Mouse (Mus musculus) C2C12 (cell line): ENCODE measurements at regions not wholly inside any gene's neighbourhood (a gene's known extent, or its start where the extent isn't known, plus 50 kb on each side); places are given as distances from the start of the nearest gene placed in this dataset.

Experiments used
- CEBPB ChIP-seq: IDR thresholded peaks from one replicate; pipeline ENCODE4 v1.6.1; 2011; ENCODE audit warnings: low read depth, mild to moderate bottlenecking, control low read depth, moderate library complexity
- CTCF ChIP-seq: IDR thresholded peaks from one replicate; pipeline ENCODE4 v1.5.1; 2011; ENCODE audit not compliant: control insufficient read depth, insufficient read depth, insufficient read length
- MAX ChIP-seq: IDR thresholded peaks from one replicate; pipeline ENCODE4 v1.6.1; 2011; ENCODE audit warnings: mild to moderate bottlenecking, control low read depth
- MYOG ChIP-seq: IDR thresholded peaks from one replicate; pipeline ENCODE4 v1.6.1; 2011; ENCODE audit not compliant: control insufficient read depth, insufficient read length; ENCODE audit errors: extremely low read depth

GRCm38 (mm10) chr4:142688241-142688640, 449.0 kb upstream of the Kazn start:
- TF ChIP-seq CTCF (no peak), MAX (no peak), MYOG (no peak), CEBPB (no peak)
